Mouse (Mus musculus) regulatory T cell (primary cell): ENCODE measurements around the gene Gm47985.
"Not testable (repeated sequence)": the region's sequence is repeated elsewhere in the genome, so short reads cannot be mapped to it uniquely, and the experiment has no call there.

Experiments
- in situ Hi-C: fragments of 300-600 bp; cut with MboI, MseI; formaldehyde crosslinking; loops from one replicate; pipeline ENCODE4 v1.15.1; 2025; ENCODE audit warnings: high pct_unique_total_duplicates

Gene Gm47985

GRCm38 (mm10) chr1:151182266-151182665, at the start of gene Gm47985:
Gm47985 (plus strand) TSS chr1:151182537.
- in situ Hi-C loops: not testable (repeated sequence)

GRCm38 (mm10) chr1:151132686-151133085, 49.7 kb upstream of the Gm47985 start:
- in situ Hi-C loops: loop anchor here (25.0 kb wide), 1 partner anchor 1495 kb away; no protein-coding TSS in a partner anchor

- in situ Hi-C loops: loop anchor here (25.0 kb wide), 1 partner anchor 1501 kb away; no protein-coding TSS in a partner anchor
Observed at GRCm38 (mm10) chr1:151138388-151138787, 43.9 kb upstream of the Gm47985 start.

DNA sequence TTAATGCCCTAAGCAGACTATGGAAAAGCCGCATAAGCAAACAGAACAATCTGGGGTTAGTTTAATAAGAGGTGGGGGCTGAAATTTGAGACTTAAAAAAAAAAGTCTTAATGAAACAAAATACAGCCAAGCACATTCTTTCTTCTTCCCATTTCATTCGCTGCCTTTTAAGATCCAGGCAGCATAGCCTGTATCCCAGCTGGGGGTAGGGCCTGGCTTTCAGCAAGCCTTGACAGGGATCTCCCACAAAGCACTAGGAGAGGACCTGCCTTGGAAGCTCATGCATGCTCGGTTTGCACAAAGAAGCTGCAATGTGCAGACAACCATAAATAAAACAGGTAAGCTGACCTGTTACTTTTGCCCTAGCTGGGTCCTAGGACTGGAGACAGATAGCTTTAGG, 41.4 kb upstream of the Gm47985 start:
- in situ Hi-C loops: loop anchor here (25.0 kb wide), 1 partner anchor 1504 kb away; no protein-coding TSS in a partner anchor

GRCm38 (mm10) chr1:151144471-151145146, 37.7 kb upstream of the Gm47985 start:
- in situ Hi-C loops: loop anchor here (25.0 kb wide), 1 partner anchor 1507 kb away; no protein-coding TSS in a partner anchor

DNA sequence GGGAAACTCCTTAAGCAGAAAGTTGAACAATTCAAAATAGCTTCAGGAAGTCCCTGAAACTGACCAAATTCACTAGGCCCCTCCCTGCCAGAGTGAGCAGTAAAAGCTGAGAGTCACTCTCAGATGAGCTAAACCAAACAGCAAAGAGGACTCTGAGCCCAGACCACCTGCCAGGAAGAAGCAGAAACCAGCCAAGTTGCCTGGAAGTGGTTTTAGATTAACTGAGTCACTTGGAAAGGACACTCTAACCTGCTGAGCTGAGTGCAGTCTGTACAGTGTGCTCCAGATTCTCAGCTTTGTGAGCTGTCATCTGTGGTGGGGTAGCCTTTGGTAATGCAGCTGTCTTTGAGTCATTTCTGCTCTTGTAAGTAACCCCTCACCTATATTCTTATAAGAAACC, 34.5 kb upstream of the Gm47985 start:
- in situ Hi-C loops: loop anchor here (25.0 kb wide), 1 partner anchor 1510 kb away; no protein-coding TSS in a partner anchor

- in situ Hi-C loops: no loop called here
Observed at GRCm38 (mm10) chr1:151150211-151150610, 32.1 kb upstream of the Gm47985 start.

GRCm38 (mm10) chr1:151151089-151151488, 31.2 kb upstream of the Gm47985 start:
- in situ Hi-C loops: no loop called here

DNA sequence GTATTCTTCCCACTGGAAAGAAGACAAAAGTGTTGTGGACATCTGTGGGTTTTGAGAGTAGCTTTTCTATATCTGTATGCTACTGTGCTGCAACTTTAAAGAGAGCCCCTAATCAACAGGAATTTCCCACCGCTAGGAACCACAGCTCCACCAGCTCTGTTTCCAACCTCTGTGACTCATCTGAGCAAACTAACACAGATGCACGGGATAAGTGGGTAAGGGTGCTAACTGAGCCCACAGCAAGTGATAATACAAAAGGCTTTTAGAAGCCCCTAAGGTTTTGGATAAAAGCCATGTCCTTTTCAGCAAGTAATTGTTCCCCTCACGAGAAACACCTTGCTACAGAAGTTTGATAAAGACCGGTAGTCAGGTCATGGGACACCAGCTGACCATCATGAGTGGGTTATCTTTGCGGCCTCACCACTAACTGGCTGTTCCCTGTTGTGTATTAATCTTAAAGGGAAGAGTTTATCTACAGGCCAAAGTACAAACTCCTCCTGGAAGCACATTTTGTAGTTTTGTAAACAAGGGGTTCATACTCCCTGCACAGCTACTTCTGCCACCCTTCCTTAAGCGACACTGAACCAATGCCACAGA, 29.2 kb upstream of the Gm47985 start:
- in situ Hi-C loops: no loop called here

DNA sequence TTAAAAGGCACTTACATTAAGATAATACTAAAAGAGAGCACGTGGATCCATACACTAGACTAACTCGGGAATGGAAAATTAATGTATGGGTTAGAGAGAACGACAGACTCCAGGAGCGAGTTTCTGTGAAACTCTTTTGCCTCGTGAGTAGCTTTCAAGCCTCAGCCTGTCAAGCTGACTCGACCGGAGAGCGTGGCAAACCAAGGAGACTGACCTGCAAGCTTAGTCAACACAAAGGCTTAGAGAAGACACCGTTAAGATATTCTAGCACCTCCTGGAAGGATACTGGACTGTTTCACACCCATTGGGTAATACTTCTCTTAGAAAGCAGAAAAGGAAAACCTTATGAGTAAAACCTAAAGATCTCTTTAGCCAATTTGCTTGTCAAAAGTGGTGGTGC, 28.2 kb upstream of the Gm47985 start:
- in situ Hi-C loops: not testable (repeated sequence)

DNA sequence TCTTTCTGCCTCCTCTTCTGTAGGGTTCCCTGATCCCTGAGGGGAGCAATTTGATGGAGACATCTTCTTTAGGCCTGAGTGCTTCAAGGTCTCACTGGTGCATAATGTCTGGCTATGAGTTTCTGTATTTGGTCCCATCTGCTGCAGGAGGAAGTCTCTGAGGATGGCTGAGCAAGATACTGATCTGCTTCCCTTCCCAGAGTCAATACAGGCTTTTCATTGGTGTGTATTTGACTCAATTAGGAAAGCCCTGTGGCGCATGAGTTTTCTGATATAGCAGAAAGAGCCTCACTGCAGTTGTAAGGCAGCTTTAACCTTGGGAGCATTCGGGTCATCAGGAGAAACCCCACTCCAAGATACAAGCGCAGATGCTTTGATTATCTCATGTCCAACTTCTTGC, 26.2 kb upstream of the Gm47985 start:
- in situ Hi-C loops: no loop called here

- in situ Hi-C loops: no loop called here
Observed at GRCm38 (mm10) chr1:151156777-151157632, 25.3 kb upstream of the Gm47985 start.

- in situ Hi-C loops: no loop called here
Observed at GRCm38 (mm10) chr1:151157963-151158856, 24.1 kb upstream of the Gm47985 start.

GRCm38 (mm10) chr1:151158857-151159510, 23.4 kb upstream of the Gm47985 start:
- in situ Hi-C loops: no loop called here

- in situ Hi-C loops: no loop called here
Observed at GRCm38 (mm10) chr1:151166031-151166430, 16.3 kb upstream of the Gm47985 start.

DNA sequence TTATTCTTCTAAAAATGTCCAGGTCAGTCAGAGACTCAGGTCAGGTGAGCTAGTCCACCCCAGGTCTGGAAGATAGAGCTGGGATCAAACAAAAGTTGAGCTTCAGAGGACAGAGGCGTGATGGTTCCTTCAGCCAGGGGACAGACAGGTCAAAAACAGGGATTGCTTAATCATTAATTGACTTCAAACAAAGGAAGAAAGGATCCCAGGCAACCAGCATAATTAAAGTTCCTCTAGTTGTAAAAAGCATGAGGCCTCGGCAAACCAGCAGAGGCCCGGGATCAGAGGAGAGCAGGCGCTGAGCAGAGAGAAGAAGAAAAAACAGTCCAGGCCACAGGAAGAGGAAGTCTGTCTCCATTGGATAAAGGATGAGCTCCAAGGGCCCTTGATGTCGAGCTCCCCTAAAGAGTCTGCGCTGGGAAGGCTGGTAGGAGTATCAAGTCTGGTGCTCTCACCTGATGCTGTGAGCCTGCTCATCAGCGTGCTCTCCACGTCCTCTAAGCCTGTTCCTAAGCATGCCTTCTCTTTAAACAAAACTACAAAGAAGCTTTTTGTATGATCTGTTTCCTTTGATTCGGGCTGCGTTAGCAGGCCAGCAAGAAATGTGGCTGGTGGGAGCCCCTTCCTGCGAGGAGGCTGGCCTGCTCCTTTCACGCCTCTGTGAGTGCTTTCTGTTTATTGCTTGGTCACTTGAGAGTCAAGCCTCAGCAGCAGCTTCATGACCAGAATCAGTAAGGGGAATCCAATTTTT, 14.9 kb upstream of the Gm47985 start:
- in situ Hi-C loops: no loop called here

- in situ Hi-C loops: no loop called here
Observed at GRCm38 (mm10) chr1:151168637-151169036, 13.7 kb upstream of the Gm47985 start.

GRCm38 (mm10) chr1:151171572-151172461, 10.5 kb upstream of the Gm47985 start:
- in situ Hi-C loops: no loop called here
